Comparison of ENCODE assay signal across 21 mouse cellular contexts in the genomic region with DNA sequence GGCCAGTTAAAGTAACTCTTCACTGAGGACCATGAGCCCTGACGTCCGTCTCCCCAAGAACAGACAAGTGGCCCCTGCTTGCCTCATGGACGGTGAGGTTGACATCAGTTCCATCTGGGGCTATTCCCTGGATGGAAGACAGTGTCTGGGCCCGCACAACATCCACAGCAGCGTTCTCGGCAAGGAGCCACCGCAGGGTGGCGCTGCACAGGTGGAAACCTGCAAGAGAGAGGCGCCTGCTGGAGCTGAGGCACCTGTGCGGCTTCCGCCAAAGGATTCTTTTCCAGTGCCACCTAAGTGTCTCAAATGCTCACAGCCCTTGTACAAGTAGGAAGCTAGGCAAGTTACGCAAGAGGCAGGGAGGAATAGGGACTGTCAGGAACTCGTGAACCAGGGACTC. TPM values are rescaled to one million over a fixed set of nuclear protein-coding genes. Genes with fewer than 3 reads are reported as not detected.
DNase-seq lines count a peak whose midpoint lies in the region; ATAC-seq and TF ChIP-seq lines count a peak whose summit lies in the region.
"Had no signal": no experiment of that assay in that cellular context is flagged by ENCODE, and none has a peak within 500 bp of the region (broad histone marks: within the 10 kb centered on the region; RNA-seq: fewer than 3 reads in every experiment).

No protein-coding gene starts in this region.

- WGBS in intestine, postnatal 0 days: 70% methylated on average over 13 of the region's 13 CpGs
- 67% methylated on average over 13 of the region's 13 CpGs for whole genome bisulfite sequencing in intestine, embryonic 16.5 days
- 57% methylated on average over 13 of the region's 13 CpGs for WGBS in lung, embryonic 14.5 days

- H3K4me1 ChIP-seq in intestine, postnatal 0 days (replicated peaks; ENCODE audit: control insufficient read depth, insufficient read depth, low read length): no peaks in the 10 kb centered on the region
- H3K4me1 ChIP-seq in intestine, embryonic 16.5 days (ENCODE audit: control insufficient read depth, insufficient read depth, low read length): peaks cover 14% of the 10 kb centered on the region
- H3K4me1 ChIP-seq in lung, embryonic 14.5 days (ENCODE audit: insufficient read depth): peaks cover 5% of the 10 kb centered on the region
- peaks cover 63% of the 10 kb centered on the region for H3K4me1 ChIP-seq in E14TG2a.4 (replicated peaks; ENCODE audit: low read depth, low read length)

- peaks cover 66% of the 10 kb centered on the region for H3K36me3 ChIP-seq in intestine, postnatal 0 days (ENCODE audit: control insufficient read depth, insufficient read depth)
- H3K36me3 ChIP-seq in intestine, embryonic 16.5 days (ENCODE audit: control insufficient read depth, insufficient read depth, low read length): peaks cover 19% of the 10 kb centered on the region; the same call in 1 of the 2 replicates
- H3K36me3 ChIP-seq in lung, embryonic 14.5 days (ENCODE audit: insufficient read depth): peaks cover 74% of the 10 kb centered on the region
- peaks cover 90% of the 10 kb centered on the region for H3K36me3 ChIP-seq in E14TG2a.4 (ENCODE audit: insufficient read depth, low read length)

- H3K4me2 ChIP-seq in intestine, postnatal 0 days (replicated peaks; ENCODE audit: low read depth): no peak overlapping the region
- no peak overlapping the region for H3K4me2 ChIP-seq in intestine, embryonic 16.5 days (ENCODE audit: low read depth, low read length)
- H3K4me2 ChIP-seq in lung, embryonic 14.5 days: no peak overlapping the region
- H3K4me2 ChIP-seq: kidney, embryonic 15.5 days; limb, embryonic 12.5 days; lung, embryonic 15.5 days; stomach, embryonic 15.5 days had no signal

- no peak overlapping the region for H3K4me3 ChIP-seq in intestine, postnatal 0 days (ENCODE audit: low read depth, low read length)
- H3K4me3 ChIP-seq in intestine, embryonic 16.5 days (ENCODE audit: low read length): no peak overlapping the region
- no peak overlapping the region for H3K4me3 ChIP-seq in lung, embryonic 14.5 days (ENCODE audit: low read depth, low read length)
- H3K4me3 ChIP-seq in E14TG2a.4 (replicated peaks; ENCODE audit: low read length): no peak overlapping the region
- H3K4me3 ChIP-seq: heart, embryonic 10.5 days; kidney, embryonic 15.5 days; limb, embryonic 12.5 days; lung, embryonic 15.5 days; myocyte; stomach, embryonic 15.5 days had no signal

- H3K27me3 ChIP-seq in intestine, postnatal 0 days (replicated peaks; ENCODE audit: control insufficient read depth, insufficient read depth, low read length): no peaks in the 10 kb centered on the region
- no peaks in the 10 kb centered on the region for H3K27me3 ChIP-seq in intestine, embryonic 16.5 days (replicated peaks; ENCODE audit: control insufficient read depth, insufficient read depth, low read length)
- no peaks in the 10 kb centered on the region for H3K27me3 ChIP-seq in lung, embryonic 14.5 days (ENCODE audit: insufficient read depth, low read length)
- H3K27me3 ChIP-seq in E14TG2a.4 (ENCODE audit: insufficient read depth, low read length): no peaks in the 10 kb centered on the region
- H3K27me3 ChIP-seq: kidney, embryonic 15.5 days; limb, embryonic 12.5 days; lung, embryonic 15.5 days; stomach, embryonic 15.5 days had no signal

- H3K9me3 ChIP-seq in intestine, postnatal 0 days (ENCODE audit: control insufficient read depth): no peaks in the 10 kb centered on the region
- no peaks in the 10 kb centered on the region for H3K9me3 ChIP-seq in intestine, embryonic 16.5 days (ENCODE audit: control insufficient read depth, low read length)
- no peaks in the 10 kb centered on the region for H3K9me3 ChIP-seq in lung, embryonic 14.5 days (ENCODE audit: low read depth, low read length)
- no peaks in the 10 kb centered on the region for H3K9me3 ChIP-seq in E14TG2a.4 (ENCODE audit: low read length)
- H3K9me3 ChIP-seq: embryonic facial prominence, embryonic 10.5 days; G1E; heart, embryonic 10.5 days; kidney, embryonic 15.5 days; limb, embryonic 12.5 days; lung, embryonic 15.5 days; stomach, embryonic 15.5 days had no signal

- no peak overlapping the region for H3K27ac ChIP-seq in intestine, postnatal 0 days (ENCODE audit: low read depth, low read length)
- no peak overlapping the region for H3K27ac ChIP-seq in intestine, embryonic 16.5 days (ENCODE audit: low read length)
- no peak overlapping the region for H3K27ac ChIP-seq in lung, embryonic 14.5 days (ENCODE audit: low read depth)
- H3K27ac ChIP-seq: embryonic facial prominence, embryonic 10.5 days; heart, embryonic 10.5 days; kidney, embryonic 15.5 days; limb, embryonic 12.5 days; lung, embryonic 15.5 days; stomach, embryonic 15.5 days had no signal

- peak; percentile 52 for TF ChIP-seq CTCF in intestine, postnatal 0 days (IDR thresholded peaks at IDR 0.05; ENCODE audit: low read depth)
- peak; percentile 40; the same call in 1 of the 2 replicates for TF ChIP-seq CTCF in lung, embryonic 14.5 days (IDR thresholded peaks at IDR 0.05; ENCODE audit: low read depth)
- peak; percentile 56 for TF ChIP-seq CTCF in E14TG2a.4 (conservative IDR thresholded peaks at IDR 0.05; ENCODE audit: low read length)

- no peak for DNase-seq in lung, embryonic 14.5 days
- DNase-seq in lung, postnatal 25 days (ENCODE audit: low spot score): no peak
- DNase-seq in ZHBTc4 (ENCODE audit: low read depth, low spot score): peak; percentile 86
- no peak for DNase-seq in frontal cortex, postnatal 10 days (ENCODE audit: low spot score in 2 of 2)
- DNase-seq: adrenal gland, adult 8-10 months; B cell, adult 2 months; cerebellum, adult 11-12 months; spleen, adult 18-20 months had no signal

- no peak for ATAC-seq in intestine, postnatal 0 days
- ATAC-seq in intestine, embryonic 16.5 days: no peak
- ATAC-seq in lung, embryonic 14.5 days (ENCODE audit: insufficient read depth): no peak
- ATAC-seq in monocyte, adult 5-6 weeks (replicated peaks; ENCODE audit: insufficient number of reproducible peaks, low FRiP score, low TSS enrichment, poor library complexity, severe bottlenecking): no peak
- ATAC-seq: forebrain, embryonic 14.5 days had no signal

- H3K9ac ChIP-seq in intestine, postnatal 0 days (ENCODE audit: low read depth, low read length): no peak overlapping the region
- H3K9ac ChIP-seq in intestine, embryonic 16.5 days (ENCODE audit: low read depth, low read length): no peak overlapping the region
- no peak overlapping the region for H3K9ac ChIP-seq in lung, embryonic 14.5 days
- H3K9ac ChIP-seq: kidney, embryonic 15.5 days; limb, embryonic 12.5 days; lung, embryonic 15.5 days; stomach, embryonic 15.5 days had no signal

RNA-seq across cellular contexts. Expression of a gene that starts 5.5 kb away (rescaled TPM):
- 9.7 and 11.7 TPM in 2 replicates for polyA plus RNA-seq in intestine, postnatal 0 days (2015; fragmentation: Nextera tagmentation; extraction: Ambion mirVana)
- 26.6 and 28.6 TPM in 2 replicates for polyA plus RNA-seq in intestine, embryonic 16.5 days (2015; fragmentation: Nextera tagmentation; extraction: Ambion mirVana)
- 35.6 and 44.5 TPM in 2 replicates for polyA plus RNA-seq in lung, embryonic 14.5 days (2014; fragmentation: Nextera tagmentation; extraction: Ambion mirVana)
- total RNA-seq in monocyte, adult 5-6 weeks (2017): 5.5 to 16.4 TPM (median 9.4 TPM) in 3 replicates

RNA-seq across cellular contexts. Expression of a gene that starts 11.7 kb away (rescaled TPM):
- polyA plus RNA-seq in intestine, postnatal 0 days (2015; fragmentation: Nextera tagmentation; extraction: Ambion mirVana): 0.14 and 0.16 TPM in 2 replicates
- 0.55 TPM in 1 of 2 replicates, not detected in the other for polyA plus RNA-seq in intestine, embryonic 16.5 days (2015; fragmentation: Nextera tagmentation; extraction: Ambion mirVana)
- polyA plus RNA-seq in lung, embryonic 14.5 days (2014; fragmentation: Nextera tagmentation; extraction: Ambion mirVana): 0.23 and 0.57 TPM in 2 replicates
- total RNA-seq in monocyte, adult 5-6 weeks (2017): 0.29 to 0.75 TPM in 2 of 3 replicates, not detected in the other
- polyA plus RNA-seq: G1E had no signal

RNA-seq across cellular contexts. Expression of a gene that starts 24.7 kb away (rescaled TPM):
- polyA plus RNA-seq in intestine, postnatal 0 days (2015; fragmentation: Nextera tagmentation; extraction: Ambion mirVana): 1,513 and 1,605 TPM in 2 replicates
- polyA plus RNA-seq in intestine, embryonic 16.5 days (2015; fragmentation: Nextera tagmentation; extraction: Ambion mirVana): 2,886 and 2,944 TPM in 2 replicates
- polyA plus RNA-seq in lung, embryonic 14.5 days (2014; fragmentation: Nextera tagmentation; extraction: Ambion mirVana): 2,614 and 2,926 TPM in 2 replicates
- total RNA-seq in monocyte, adult 5-6 weeks (2017): 1,753 to 2,142 TPM (median 1,849 TPM) in 3 replicates
